Comparison of ENCODE assay signal across 8 mouse cellular contexts in genomic region chr9:50800985-50801384, GRCm38 (mm10). TPM values are rescaled to one million over a fixed set of nuclear protein-coding genes. Genes with fewer than 3 reads are reported as not detected.
A peak's percentile ranks its signal among the peaks of the same experiment; 100 is the strongest.
DNase-seq lines count a peak whose midpoint lies in the region; ATAC-seq lines count a peak whose summit lies in the region.

No protein-coding gene starts in this region.

- WGBS in hindbrain, embryonic 11.5 days, result 65% methylated on average over 2 of the region's 2 CpGs
- 68% methylated on average over 2 of the region's 2 CpGs for WGBS in hindbrain, embryonic 13.5 days
- 39% methylated on average over 2 of the region's 2 CpGs for WGBS in liver, embryonic 13.5 days (ENCODE audit: insufficient replicate concordance)

- H3K9ac ChIP-seq in hindbrain, embryonic 11.5 days (ENCODE audit: low read depth, low read length), result no peak overlapping the region
- H3K9ac ChIP-seq in hindbrain, embryonic 13.5 days, result no peak overlapping the region
- no peak overlapping the region for H3K9ac ChIP-seq in liver, embryonic 13.5 days

- H3K4me1 ChIP-seq in hindbrain, embryonic 11.5 days (replicated peaks; ENCODE audit: control insufficient read depth, insufficient read depth, low read length), result no peaks in the 10 kb centered on the region
- H3K4me1 ChIP-seq in hindbrain, embryonic 13.5 days (replicated peaks), result no peaks in the 10 kb centered on the region
- peaks cover 43% of the 10 kb centered on the region for H3K4me1 ChIP-seq in liver, embryonic 13.5 days (replicated peaks)

- H3K27me3 ChIP-seq in hindbrain, embryonic 11.5 days (ENCODE audit: control insufficient read depth, insufficient read depth, low read length), result no peaks in the 10 kb centered on the region
- H3K27me3 ChIP-seq in hindbrain, embryonic 13.5 days, result no peaks in the 10 kb centered on the region
- H3K27me3 ChIP-seq in liver, embryonic 13.5 days, result no peaks in the 10 kb centered on the region

- DNase-seq in hindbrain, embryonic 11.5 days (ENCODE audit: low spot score), result peak; percentile 57
- peak; percentile 81 for DNase-seq in ES-CJ7 (ENCODE audit: low read depth, low spot score)
- DNase-seq in c-Kit-positive CD71-negative TER-119-negative erythroid progenitor cells, embryonic 14.5 days (ENCODE audit: low read depth), result peak; percentile 39
- peak; percentile 17 to 26 for DNase-seq in heart, postnatal 36 days
- DNase-seq in liver, embryonic 13.5 days, result peak; percentile 72
- peak; percentile 27 to 65 for DNase-seq in spleen, postnatal 14 days (ENCODE audit: low spot score in 2 of 2)
- DNase-seq in right cerebral cortex, postnatal 36 days (ENCODE audit: low spot score in 2 of 2), result no peak

- no peak overlapping the region for H3K4me3 ChIP-seq in hindbrain, embryonic 11.5 days (ENCODE audit: low read depth, low read length)
- H3K4me3 ChIP-seq in hindbrain, embryonic 13.5 days, result no peak overlapping the region
- no peak overlapping the region for H3K4me3 ChIP-seq in liver, embryonic 13.5 days (replicated peaks)

- H3K27ac ChIP-seq in hindbrain, embryonic 11.5 days (ENCODE audit: low read depth, low read length), result no peak overlapping the region
- no peak overlapping the region for H3K27ac ChIP-seq in hindbrain, embryonic 13.5 days
- H3K27ac ChIP-seq in liver, embryonic 13.5 days, result peak overlapping the region; percentile 92; the same call in 1 of the 2 replicates

- no peaks in the 10 kb centered on the region for H3K9me3 ChIP-seq in hindbrain, embryonic 11.5 days (ENCODE audit: control insufficient read depth, low read length)
- H3K9me3 ChIP-seq in hindbrain, embryonic 13.5 days, result no peaks in the 10 kb centered on the region
- H3K9me3 ChIP-seq in liver, embryonic 13.5 days (replicated peaks), result no peaks in the 10 kb centered on the region

- no peak for ATAC-seq in hindbrain, embryonic 11.5 days (ENCODE audit: low FRiP score)
- no peak; the same call in 1 of the 2 replicates for ATAC-seq in hindbrain, embryonic 13.5 days (ENCODE audit: low FRiP score)
- ATAC-seq in liver, embryonic 13.5 days (ENCODE audit: low read depth), result no peak

- no peak overlapping the region for H3K4me2 ChIP-seq in hindbrain, embryonic 11.5 days (replicated peaks; ENCODE audit: low read depth, low read length)
- no peak overlapping the region for H3K4me2 ChIP-seq in hindbrain, embryonic 13.5 days
- no peak overlapping the region for H3K4me2 ChIP-seq in liver, embryonic 13.5 days

- intact Hi-C loops in heart, postnatal 36 days (cut with DNase I), result loop anchor here (1.0 to 2.0 kb wide), 3 partner anchors 208 to 352 kb away; partner anchors contain the start of gene Sik2

- H3K36me3 ChIP-seq in hindbrain, embryonic 11.5 days (ENCODE audit: control insufficient read depth, insufficient read depth, low read length), result no peaks in the 10 kb centered on the region
- H3K36me3 ChIP-seq in hindbrain, embryonic 13.5 days, result peaks cover 76% of the 10 kb centered on the region
- H3K36me3 ChIP-seq in liver, embryonic 13.5 days, result peaks cover 37% of the 10 kb centered on the region

RNA-seq across cellular contexts. Expression of gene 1110032A03Rik, which starts 25.7 kb away (rescaled TPM):
- 38.5 and 42.3 TPM in 2 replicates for polyA plus RNA-seq in hindbrain, embryonic 11.5 days (2014; fragmentation: Nextera tagmentation; extraction: Ambion mirVana)
- polyA plus RNA-seq in hindbrain, embryonic 13.5 days (2015; fragmentation: Nextera tagmentation; extraction: Ambion mirVana), result 60.4 and 64.6 TPM in 2 replicates
- total RNA-seq in heart, postnatal 36 days (2021), result 10 to 100 TPM in 1 of 2 experiments, 1 to 10 TPM in 1; 8.8 to 11.9 TPM
- polyA plus RNA-seq in liver, embryonic 13.5 days (2015; fragmentation: Nextera tagmentation; extraction: Ambion mirVana), result 13.4 and 14.6 TPM in 2 replicates

RNA-seq across cellular contexts. Expression of gene Alg9, which starts 26.2 kb away (rescaled TPM):
- 38.3 and 39.3 TPM in 2 replicates for polyA plus RNA-seq in hindbrain, embryonic 11.5 days (2014; fragmentation: Nextera tagmentation; extraction: Ambion mirVana)
- 47.2 and 53.7 TPM in 2 replicates for polyA plus RNA-seq in hindbrain, embryonic 13.5 days (2015; fragmentation: Nextera tagmentation; extraction: Ambion mirVana)
- 1 to 10 TPM; 8.9 to 10.0 TPM for total RNA-seq in heart, postnatal 36 days (2021)
- 15.9 and 17.5 TPM in 2 replicates for polyA plus RNA-seq in liver, embryonic 13.5 days (2015; fragmentation: Nextera tagmentation; extraction: Ambion mirVana)

RNA-seq across cellular contexts. Expression of gene Fdxacb1, which starts 32.9 kb away (rescaled TPM):
- 13.4 and 15.5 TPM in 2 replicates for polyA plus RNA-seq in hindbrain, embryonic 11.5 days (2014; fragmentation: Nextera tagmentation; extraction: Ambion mirVana)
- polyA plus RNA-seq in hindbrain, embryonic 13.5 days (2015; fragmentation: Nextera tagmentation; extraction: Ambion mirVana), result 11.5 and 12.3 TPM in 2 replicates
- 1 to 10 TPM; 6.0 to 6.6 TPM for total RNA-seq in heart, postnatal 36 days (2021)
- polyA plus RNA-seq in liver, embryonic 13.5 days (2015; fragmentation: Nextera tagmentation; extraction: Ambion mirVana), result 11.8 and 13.2 TPM in 2 replicates

RNA-seq across cellular contexts. Expression of gene Ppp2r1b, which starts 44.1 kb away (rescaled TPM):
- 105 and 118 TPM in 2 replicates for polyA plus RNA-seq in hindbrain, embryonic 11.5 days (2014; fragmentation: Nextera tagmentation; extraction: Ambion mirVana)
- 53.5 and 54.4 TPM in 2 replicates for polyA plus RNA-seq in hindbrain, embryonic 13.5 days (2015; fragmentation: Nextera tagmentation; extraction: Ambion mirVana)
- 10 to 100 TPM; 11.4 to 12.5 TPM for total RNA-seq in heart, postnatal 36 days (2021)
- 97.1 and 117 TPM in 2 replicates for polyA plus RNA-seq in liver, embryonic 13.5 days (2015; fragmentation: Nextera tagmentation; extraction: Ambion mirVana)

RNA-seq across cellular contexts. Expression of gene Hspb2, which starts 48.8 kb away (rescaled TPM):
- polyA plus RNA-seq in hindbrain, embryonic 11.5 days (2014; fragmentation: Nextera tagmentation; extraction: Ambion mirVana), result 1.9 and 2.4 TPM in 2 replicates
- polyA plus RNA-seq in hindbrain, embryonic 13.5 days (2015; fragmentation: Nextera tagmentation; extraction: Ambion mirVana), result 1.3 and 1.7 TPM in 2 replicates
- total RNA-seq in heart, postnatal 36 days (2021), result 100 to 1,000 TPM; 132 to 137 TPM
- 1.4 TPM in 2 replicates for polyA plus RNA-seq in liver, embryonic 13.5 days (2015; fragmentation: Nextera tagmentation; extraction: Ambion mirVana)

Comparison
In these comparisons a context has a peak if more than half of its experiments do, and no peak if none do; other contexts are left out.
1. DNase-seq: peak in hindbrain, embryonic 11.5 days (single experiment), ES-CJ7 (single experiment), c-Kit-positive CD71-negative TER-119-negative erythroid progenitor cells, embryonic 14.5 days (single experiment), heart, postnatal 36 days (2 of 2), liver, embryonic 13.5 days (single experiment) and spleen, postnatal 14 days (2 of 2); none in right cerebral cortex, postnatal 36 days (0 of 2).